Mouse (Mus musculus): ENCODE data around the gene Olfr272. TPM values are rescaled to one million over a fixed set of nuclear protein-coding genes. Genes with fewer than 3 reads are reported as not detected.

The Olfr272 gene
- not detected in 2 replicates for polyA plus RNA-seq (2015; fragmentation: Nextera tagmentation; extraction: Ambion mirVana)

DNA sequence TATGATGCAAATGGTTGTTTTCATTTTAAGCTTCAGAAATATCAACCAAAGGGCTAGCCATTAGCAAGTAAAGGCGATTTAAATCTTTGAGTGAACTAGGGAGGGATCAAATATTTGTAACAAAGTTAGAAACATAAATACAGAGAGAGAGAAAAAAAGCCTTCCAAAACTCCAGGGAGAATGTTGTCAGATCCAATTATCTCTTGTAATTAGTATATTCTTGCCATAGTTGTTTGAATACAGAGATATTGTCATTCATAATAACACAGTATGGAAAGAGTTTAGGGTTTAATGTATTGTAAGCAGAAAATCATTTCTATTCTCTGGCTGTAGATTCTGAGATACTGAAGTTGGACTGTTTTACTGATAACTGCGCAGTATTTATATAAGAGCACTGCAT is at the start of gene Olfr272:
Olfr272 (minus strand) TSS at position 101 of the 400 bp plus-strand sequence.
- Histone ChIP-seq H3K36me3 (ENCODE audit: control insufficient read depth, insufficient read depth, low read length) (no peaks in the 10 kb centered on the region), H3K4me2 (ENCODE audit: low read length) (no peak within 1 kb of the TSS), H3K9ac (ENCODE audit: low read depth, low read length) (no peak within 1 kb of the TSS), H3K27ac (ENCODE audit: low read depth, low read length) (no peak within 1 kb of the TSS), H3K27me3 (replicated peaks; ENCODE audit: control insufficient read depth, insufficient read depth, low read length) (no peaks in the 10 kb centered on the region), H3K4me3 (ENCODE audit: low read length) (no peak within 1 kb of the TSS), H3K9me3 (ENCODE audit: control insufficient read depth, low read length) (no peaks in the 10 kb centered on the region), H3K4me1 (ENCODE audit: control insufficient read depth, insufficient read depth, low read depth, low read length) (no peaks in the 10 kb centered on the region)
- ATAC-seq = no peak
- 91% methylated on average over 2 of the region's 2 CpGs for WGBS

DNA sequence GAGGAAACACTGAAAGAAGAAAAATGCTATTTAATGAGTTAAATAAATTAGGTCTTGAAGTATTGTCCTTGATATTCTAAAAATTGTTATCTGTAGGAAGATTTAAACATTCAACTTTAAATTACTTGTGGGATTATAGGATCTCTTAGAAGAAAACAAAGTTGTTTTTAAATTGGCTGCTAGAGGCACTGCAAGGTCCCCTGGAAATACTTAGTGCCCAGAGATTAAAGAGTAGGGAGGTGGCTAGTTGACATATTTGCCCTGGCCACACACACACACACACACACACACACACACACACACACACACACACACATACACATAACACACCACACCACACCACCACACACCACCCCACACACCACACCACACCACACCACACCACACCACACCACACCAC is 45.3 kb upstream of the Olfr272 start, which contains the start of gene Olfr270:
Olfr270 (plus strand) TSS at position 301 of the 400 bp plus-strand sequence.
- no peak for ATAC-seq

DNA sequence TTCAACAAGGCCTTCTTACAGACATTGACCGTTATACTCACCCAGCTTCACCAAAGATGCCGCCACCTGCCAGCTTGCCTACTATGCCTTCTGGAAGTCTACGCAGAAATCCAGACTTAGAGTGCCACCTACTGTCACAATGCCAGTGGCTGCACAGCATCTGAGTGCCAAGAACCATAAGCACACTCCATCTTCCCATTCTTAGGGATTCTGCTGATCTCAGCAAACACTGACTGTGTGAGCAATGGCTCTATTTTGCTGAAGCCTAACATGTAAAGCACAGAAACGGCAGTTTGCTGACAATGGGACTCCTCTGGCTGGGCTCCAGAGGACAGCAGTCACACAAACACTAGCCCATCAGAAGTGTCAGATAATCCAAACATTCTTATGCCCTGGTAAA is 39.7 kb upstream of the Olfr272 start:
- ATAC-seq = 0 out of 2 replicates have a peak, but pooled peaks have one; percentile 61
- Histone ChIP-seq H3K9ac (ENCODE audit: low read depth, low read length) (no peak overlapping the region), H3K4me2 (ENCODE audit: low read length) (no peak overlapping the region), H3K4me3 (ENCODE audit: low read length) (no peak overlapping the region), H3K27ac (ENCODE audit: low read depth, low read length) (no peak overlapping the region), H3K27me3 (replicated peaks; ENCODE audit: control insufficient read depth, insufficient read depth, low read length) (no peaks in the 10 kb centered on the region), H3K9me3 (ENCODE audit: control insufficient read depth, low read length) (no peaks in the 10 kb centered on the region), H3K4me1 (ENCODE audit: control insufficient read depth, insufficient read depth, low read depth, low read length) (no peaks in the 10 kb centered on the region), H3K36me3 (ENCODE audit: control insufficient read depth, insufficient read depth, low read length) (no peaks in the 10 kb centered on the region)
- 29% methylated on average over 4 of the region's 4 CpGs for WGBS

More for the DNA sequence above, 45.3 kb upstream of the Olfr272 start, which contains the start of gene Olfr270:
- Histone ChIP-seq H3K9ac (ENCODE audit: low read depth, low read length) (no peak within 1 kb of the TSS), H3K36me3 (ENCODE audit: control insufficient read depth, insufficient read depth, low read length) (no peaks in the 10 kb centered on the region), H3K4me3 (ENCODE audit: low read length) (no peak within 1 kb of the TSS), H3K4me2 (ENCODE audit: low read length) (no peak within 1 kb of the TSS), H3K4me1 (ENCODE audit: control insufficient read depth, insufficient read depth, low read depth, low read length) (no peaks in the 10 kb centered on the region), H3K27me3 (replicated peaks; ENCODE audit: control insufficient read depth, insufficient read depth, low read length) (no peaks in the 10 kb centered on the region), H3K27ac (ENCODE audit: low read depth, low read length) (no peak within 1 kb of the TSS), H3K9me3 (ENCODE audit: control insufficient read depth, low read length) (no peaks in the 10 kb centered on the region)

DNA sequence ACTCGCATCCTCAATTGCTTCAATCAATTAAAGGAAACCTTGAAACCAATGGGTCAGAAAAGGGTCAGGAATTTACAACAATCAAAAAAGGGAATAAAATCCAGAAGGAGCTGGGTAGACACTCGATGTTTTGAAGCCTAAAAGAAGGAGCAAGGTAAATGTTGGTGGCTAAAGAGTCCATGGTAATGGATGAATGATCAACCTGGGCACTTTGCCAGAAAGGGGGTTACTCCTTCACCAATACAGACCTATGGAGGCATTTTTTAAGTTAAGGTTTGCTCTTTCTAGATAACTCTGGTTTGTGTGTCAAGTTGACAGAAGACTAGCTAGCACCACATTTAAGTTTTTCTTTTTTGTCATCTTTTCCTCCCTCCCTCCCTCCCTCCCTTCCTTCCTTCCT is 30.0 kb upstream of the Olfr272 start:
- H3K9me3 ChIP-seq (ENCODE audit: control insufficient read depth, low read length) = no peaks in the 10 kb centered on the region
- no peaks in the 10 kb centered on the region for H3K4me1 ChIP-seq (ENCODE audit: control insufficient read depth, insufficient read depth, low read depth, low read length)
- no peaks in the 10 kb centered on the region for H3K27me3 ChIP-seq (replicated peaks; ENCODE audit: control insufficient read depth, insufficient read depth, low read length)
- H3K4me3 ChIP-seq (ENCODE audit: low read length) = no peak overlapping the region
- no peak overlapping the region for H3K4me2 ChIP-seq (ENCODE audit: low read length)
- H3K36me3 ChIP-seq (ENCODE audit: control insufficient read depth, insufficient read depth, low read length) = no peaks in the 10 kb centered on the region
- H3K9ac ChIP-seq (ENCODE audit: low read depth, low read length) = no peak overlapping the region
- no peak for ATAC-seq
- WGBS = 93% methylated on average over 2 of the region's 2 CpGs
- no peak overlapping the region for H3K27ac ChIP-seq (ENCODE audit: low read depth, low read length)

DNA sequence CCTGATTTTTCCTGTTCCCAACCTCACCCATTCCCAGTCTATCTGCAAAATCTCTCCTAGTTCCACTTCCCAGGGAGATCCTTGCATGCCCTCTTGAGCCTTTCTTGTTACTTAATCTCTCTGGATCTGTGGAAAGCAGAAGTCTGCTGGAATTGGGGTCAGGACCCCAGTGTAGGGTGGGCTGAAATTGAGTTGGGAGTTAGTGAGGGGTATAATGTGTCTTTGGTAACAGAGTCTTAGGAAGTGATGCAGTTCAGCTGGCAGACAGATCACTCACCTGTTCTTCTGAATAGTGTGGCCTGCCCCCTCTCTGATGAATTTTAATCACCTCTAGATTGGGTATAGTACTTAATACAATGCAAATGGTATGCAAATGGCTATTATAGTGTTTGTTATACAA is 27.7 kb upstream of the Olfr272 start:
- H3K4me2 ChIP-seq (ENCODE audit: low read length) = no peak overlapping the region
- ATAC-seq = no peak
- H3K27me3 ChIP-seq (replicated peaks; ENCODE audit: control insufficient read depth, insufficient read depth, low read length) = no peaks in the 10 kb centered on the region
- H3K9ac ChIP-seq (ENCODE audit: low read depth, low read length) = no peak overlapping the region
- no peak overlapping the region for H3K27ac ChIP-seq (ENCODE audit: low read depth, low read length)
- no peaks in the 10 kb centered on the region for H3K4me1 ChIP-seq (ENCODE audit: control insufficient read depth, insufficient read depth, low read depth, low read length)
- H3K9me3 ChIP-seq (ENCODE audit: control insufficient read depth, low read length) = no peaks in the 10 kb centered on the region
- no peaks in the 10 kb centered on the region for H3K36me3 ChIP-seq (ENCODE audit: control insufficient read depth, insufficient read depth, low read length)
- no peak overlapping the region for H3K4me3 ChIP-seq (ENCODE audit: low read length)

DNA sequence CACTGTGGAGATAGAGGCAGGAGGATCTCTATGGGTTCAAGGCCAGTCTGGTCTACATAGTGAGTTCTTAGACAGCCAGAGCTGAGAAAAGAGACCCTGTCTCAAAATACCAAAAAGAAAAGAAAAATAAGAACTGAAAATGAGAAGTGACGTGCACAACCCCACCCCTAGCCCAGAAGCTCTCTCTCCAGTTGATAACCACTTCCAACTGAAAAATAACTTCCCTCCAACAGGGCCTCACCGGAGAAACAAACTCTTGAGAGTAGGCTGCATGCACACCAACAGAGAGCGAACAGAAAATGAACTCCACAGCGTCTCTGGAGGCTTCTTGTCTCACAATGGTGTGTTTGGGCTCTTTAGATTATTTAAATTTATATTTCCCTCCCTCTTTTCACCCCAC is 11.5 kb upstream of the Olfr272 start:
- no peak overlapping the region for H3K9ac ChIP-seq (ENCODE audit: low read depth, low read length)
- H3K4me1 ChIP-seq (ENCODE audit: control insufficient read depth, insufficient read depth, low read depth, low read length) = no peaks in the 10 kb centered on the region
- H3K36me3 ChIP-seq (ENCODE audit: control insufficient read depth, insufficient read depth, low read length) = no peaks in the 10 kb centered on the region
- no peak for ATAC-seq
- no peak overlapping the region for H3K27ac ChIP-seq (ENCODE audit: low read depth, low read length)
- WGBS = 94% methylated on average over 4 of the region's 4 CpGs
- H3K9me3 ChIP-seq (ENCODE audit: control insufficient read depth, low read length) = no peaks in the 10 kb centered on the region
- H3K4me2 ChIP-seq (ENCODE audit: low read length) = no peak overlapping the region
- H3K27me3 ChIP-seq (replicated peaks; ENCODE audit: control insufficient read depth, insufficient read depth, low read length) = no peaks in the 10 kb centered on the region
- no peak overlapping the region for H3K4me3 ChIP-seq (ENCODE audit: low read length)

DNA sequence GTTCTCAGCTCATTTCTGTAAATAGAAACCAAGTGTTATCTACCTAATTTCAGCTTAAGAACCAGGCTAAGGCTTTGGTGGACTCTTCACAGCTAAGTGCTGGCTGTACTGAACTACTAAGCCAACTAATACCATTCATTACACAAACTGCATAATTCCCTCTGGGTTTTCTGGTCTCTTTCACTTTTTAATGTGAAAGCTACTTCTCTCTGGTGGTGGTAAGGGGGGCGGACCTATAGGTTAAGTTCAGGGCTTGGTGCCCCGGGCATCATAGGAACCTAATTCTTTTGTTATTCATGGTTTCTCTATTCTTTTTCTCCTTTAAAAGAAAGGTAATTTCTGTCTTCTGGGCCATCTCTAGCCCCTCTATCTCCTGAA is 1.7 kb downstream of the Olfr272 start:
- Histone ChIP-seq H3K27me3 (replicated peaks; ENCODE audit: control insufficient read depth, insufficient read depth, low read length) (no peaks in the 10 kb centered on the region), H3K36me3 (ENCODE audit: control insufficient read depth, insufficient read depth, low read length) (no peaks in the 10 kb centered on the region), H3K4me3 (ENCODE audit: low read length) (no peak overlapping the region), H3K9ac (ENCODE audit: low read depth, low read length) (no peak overlapping the region), H3K4me1 (ENCODE audit: control insufficient read depth, insufficient read depth, low read depth, low read length) (no peaks in the 10 kb centered on the region), H3K27ac (ENCODE audit: low read depth, low read length) (no peak overlapping the region), H3K9me3 (ENCODE audit: control insufficient read depth, low read length) (no peaks in the 10 kb centered on the region), H3K4me2 (ENCODE audit: low read length) (no peak overlapping the region)
- ATAC-seq = no peak
- WGBS = 85% methylated on average over 2 of the region's 2 CpGs

DNA sequence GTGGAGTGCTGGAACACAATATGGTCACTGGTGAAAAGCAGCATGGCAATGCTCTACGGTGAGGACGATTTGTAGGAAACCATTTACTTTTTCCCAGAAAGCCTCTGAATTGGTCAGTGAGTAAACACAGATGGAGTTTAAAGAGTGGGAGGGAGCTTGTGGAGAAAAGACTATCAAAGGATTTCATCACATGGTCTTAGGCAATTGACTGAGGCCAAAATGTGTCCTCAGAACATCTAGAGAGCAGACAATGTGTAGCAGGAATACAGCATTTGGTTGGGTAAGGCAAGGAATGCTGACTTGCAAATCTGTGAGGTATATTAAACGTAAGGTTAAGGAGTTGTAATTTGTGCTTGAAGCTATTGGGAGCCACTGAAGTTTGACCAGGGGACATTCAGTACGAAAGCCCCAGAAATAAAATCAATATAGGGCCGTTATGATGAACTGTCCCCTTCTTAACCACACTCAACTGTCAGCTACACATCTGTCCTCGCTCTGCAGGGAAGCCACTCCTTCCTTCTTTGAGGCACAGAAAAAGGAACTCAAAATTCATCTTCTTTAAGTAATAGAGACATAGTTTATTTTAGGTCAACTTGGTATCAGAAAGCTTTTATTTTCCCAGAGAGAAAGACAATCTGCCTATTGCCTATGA is 2.2 kb downstream of the Olfr272 start:
- no peaks in the 10 kb centered on the region for H3K27me3 ChIP-seq (replicated peaks; ENCODE audit: control insufficient read depth, insufficient read depth, low read length)
- no peak overlapping the region for H3K27ac ChIP-seq (ENCODE audit: low read depth, low read length)
- ATAC-seq = no peak
- no peaks in the 10 kb centered on the region for H3K36me3 ChIP-seq (ENCODE audit: control insufficient read depth, insufficient read depth, low read length)
- no peak overlapping the region for H3K4me2 ChIP-seq (ENCODE audit: low read length)
- 89% methylated on average over 6 of the region's 6 CpGs for WGBS
- no peak overlapping the region for H3K4me3 ChIP-seq (ENCODE audit: low read length)
- no peaks in the 10 kb centered on the region for H3K4me1 ChIP-seq (ENCODE audit: control insufficient read depth, insufficient read depth, low read depth, low read length)
- no peaks in the 10 kb centered on the region for H3K9me3 ChIP-seq (ENCODE audit: control insufficient read depth, low read length)
- H3K9ac ChIP-seq (ENCODE audit: low read depth, low read length) = no peak overlapping the region

DNA sequence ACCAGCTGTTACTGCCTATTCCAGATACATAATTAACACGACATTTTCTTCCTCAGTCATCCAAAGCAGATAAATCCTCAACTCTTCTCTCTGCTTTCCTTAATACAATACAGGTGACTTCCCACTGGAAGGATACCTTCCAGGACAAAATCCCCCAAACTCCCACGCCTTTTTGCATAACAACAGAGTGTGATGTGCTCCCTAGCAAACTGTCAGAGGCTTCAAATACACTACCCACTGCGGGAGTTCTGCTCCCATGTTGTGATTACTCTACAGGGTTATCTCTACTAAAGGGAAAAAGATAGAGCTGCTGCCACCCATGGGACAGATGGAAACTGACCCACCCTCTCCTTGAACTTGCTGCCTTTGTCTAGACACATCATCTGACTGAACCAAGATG is 6.6 kb downstream of the Olfr272 start:
- ATAC-seq = no peak
- Histone ChIP-seq H3K9me3 (ENCODE audit: control insufficient read depth, low read length) (no peaks in the 10 kb centered on the region), H3K4me2 (ENCODE audit: low read length) (no peak overlapping the region), H3K4me1 (ENCODE audit: control insufficient read depth, insufficient read depth, low read depth, low read length) (no peaks in the 10 kb centered on the region), H3K9ac (ENCODE audit: low read depth, low read length) (no peak overlapping the region), H3K27ac (ENCODE audit: low read depth, low read length) (no peak overlapping the region), H3K4me3 (ENCODE audit: low read length) (no peak overlapping the region), H3K36me3 (ENCODE audit: control insufficient read depth, insufficient read depth, low read length) (no peaks in the 10 kb centered on the region), H3K27me3 (replicated peaks; ENCODE audit: control insufficient read depth, insufficient read depth, low read length) (no peaks in the 10 kb centered on the region)
- WGBS = 59% methylated on average over 3 of the region's 3 CpGs

DNA sequence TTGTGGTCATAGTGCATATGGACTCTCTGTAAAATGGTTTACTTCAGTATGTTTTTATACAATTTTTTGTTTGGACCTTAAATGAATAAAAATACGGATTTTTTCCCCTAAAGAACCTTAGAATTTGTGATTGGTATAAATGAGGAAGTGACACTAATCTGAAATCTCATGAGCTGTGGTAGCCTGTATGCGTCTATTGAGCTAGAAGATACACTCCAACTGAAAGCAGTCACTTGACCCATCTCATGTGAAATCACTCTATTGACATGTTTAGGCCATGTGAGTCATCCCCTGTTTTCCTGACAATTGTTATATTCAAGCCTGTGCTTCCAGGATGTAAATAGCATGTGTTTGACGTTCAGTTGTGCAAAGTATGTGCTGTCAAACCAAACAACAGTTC is 9.4 kb downstream of the Olfr272 start:
- no peak for ATAC-seq
- WGBS = 68% methylated on average over 3 of the region's 3 CpGs

More for the DNA sequence above, 9.4 kb downstream of the Olfr272 start:
- Histone ChIP-seq H3K4me1 (ENCODE audit: control insufficient read depth, insufficient read depth, low read depth, low read length) (no peaks in the 10 kb centered on the region), H3K27ac (ENCODE audit: low read depth, low read length) (no peak overlapping the region), H3K4me2 (ENCODE audit: low read length) (no peak overlapping the region), H3K4me3 (ENCODE audit: low read length) (no peak overlapping the region), H3K9me3 (ENCODE audit: control insufficient read depth, low read length) (no peaks in the 10 kb centered on the region), H3K9ac (ENCODE audit: low read depth, low read length) (no peak overlapping the region), H3K36me3 (ENCODE audit: control insufficient read depth, insufficient read depth, low read length) (no peaks in the 10 kb centered on the region), H3K27me3 (replicated peaks; ENCODE audit: control insufficient read depth, insufficient read depth, low read length) (no peaks in the 10 kb centered on the region)

Measured in hindbrain, embryonic 16.5 days (tissue).